Mouse (Mus musculus) kidney, adult 2 months (tissue): ENCODE measurements at regions not wholly inside any gene's neighbourhood (a gene's known extent, or its start where the extent isn't known, plus 50 kb on each side); places are given as distances from the start of the nearest gene placed in this dataset.

Experiments used
- DNase-seq: peaks from one replicate; pipeline ENCODE4 v3.0.0; 2021
- H3K27ac ChIP-seq: fragments of 200-500 bp; 2 replicates; pipeline ENCODE4 v1.5.1; 2012; ENCODE audit warnings: low read depth, low read length, control low read depth, inconsistent platforms; ENCODE audit not compliant: insufficient read depth
- H3K27me3 ChIP-seq: fragments of 200-500 bp; replicated peaks from 2 replicates; pipeline ENCODE4 v1.6.1; 2012; ENCODE audit warnings: mild to moderate bottlenecking, moderate library complexity, low read length, inconsistent platforms; ENCODE audit not compliant: control insufficient read depth, insufficient read depth
- H3K36me3 ChIP-seq: fragments of 200-500 bp; 2 replicates; pipeline ENCODE4 v1.6.1; 2012; ENCODE audit warnings: mild to moderate bottlenecking, moderate library complexity, low read length, inconsistent platforms; ENCODE audit not compliant: control insufficient read depth, insufficient read depth
- H3K4me1 ChIP-seq: fragments of 200-500 bp; 2 replicates; pipeline ENCODE4 v1.6.1; 2011; ENCODE audit warnings: low read length; ENCODE audit not compliant: control insufficient read depth, insufficient read depth
- H3K4me3 ChIP-seq: fragments of 200-500 bp; 2 replicates; pipeline ENCODE4 v1.5.1; 2011; ENCODE audit warnings: mild to moderate bottlenecking, low read depth, low read length, control low read depth; ENCODE audit not compliant: insufficient read depth
- CTCF ChIP-seq: fragments of 200-500 bp; conservative IDR thresholded peaks from 2 replicates; pipeline ENCODE4 v1.5.1; 2011; ENCODE audit warnings: low read depth, mild to moderate bottlenecking, control low read depth, low read length, moderate library complexity, mixed read lengths; ENCODE audit not compliant: insufficient read depth, insufficient read length
- POLR2A ChIP-seq: fragments of 200-500 bp; IDR thresholded peaks from one replicate; pipeline ENCODE4 v1.6.1; 2011; ENCODE audit warnings: low read depth, low read length, control low read depth
- WGBS: fragments of 180-500 bp; shearing (Covaris S2); methylation state at CpG from one replicate; pipeline ENCODE4 v1.1.7; 2018; 5-methylcytosine and 5-hydroxymethylcytosine counted together

DNA sequence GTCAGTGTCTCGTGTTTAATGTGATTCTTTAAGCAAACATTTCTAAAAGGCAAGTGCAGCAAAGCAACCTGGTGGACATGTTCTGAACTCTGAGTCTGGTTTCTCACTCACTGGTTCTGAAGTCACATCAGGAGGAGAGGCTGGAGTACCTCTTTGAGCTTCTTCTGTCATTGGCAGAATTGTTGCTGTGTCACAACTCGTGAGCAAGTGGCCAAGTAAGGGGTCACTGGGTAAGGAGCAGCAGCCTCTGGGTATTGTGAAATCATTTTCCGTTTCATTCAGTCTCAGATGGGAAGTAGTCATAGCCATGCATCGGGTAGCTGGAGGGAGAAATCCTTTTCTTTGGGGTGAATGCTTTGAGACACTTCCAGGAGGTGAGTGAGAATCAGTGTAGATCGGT is 470.0 kb downstream of the D3Ertd751e start:
- H3K36me3 ChIP-seq, result no peaks in the 10 kb centered on the region
- no peaks in the 10 kb centered on the region for H3K4me1 ChIP-seq
- no peaks in the 10 kb centered on the region for H3K27me3 ChIP-seq
- peak; percentile 3 for DNase-seq
- 72% methylated on average over 5 of the region's 5 CpGs for WGBS
- no peak for TF ChIP-seq POLR2A
- no peak for TF ChIP-seq CTCF
- H3K4me3 ChIP-seq, result no peak overlapping the region
- H3K27ac ChIP-seq, result no peak overlapping the region

DNA sequence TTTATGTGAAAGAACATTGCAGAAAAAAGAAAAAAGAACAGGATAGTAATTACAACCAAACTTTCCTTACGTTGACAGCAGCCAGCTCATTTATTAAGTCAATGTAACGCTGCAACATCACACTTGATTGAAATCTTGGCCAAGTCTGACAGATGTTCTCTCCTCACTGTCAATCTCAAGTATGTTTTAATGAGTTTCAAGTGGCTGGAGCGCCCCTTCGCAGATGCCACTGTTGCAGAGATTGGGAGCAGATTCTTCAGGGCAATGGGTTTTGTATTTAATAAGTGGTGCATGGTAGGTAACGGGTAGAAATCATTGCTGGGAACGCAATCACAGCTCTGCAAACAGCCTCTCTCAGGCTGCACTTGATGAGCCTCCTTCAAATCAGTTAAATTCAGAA is 470.8 kb downstream of the D3Ertd751e start:
- H3K36me3 ChIP-seq, result no peaks in the 10 kb centered on the region
- no peak for DNase-seq
- no peak overlapping the region for H3K4me3 ChIP-seq
- WGBS, result 86% methylated on average over 6 of the region's 6 CpGs
- H3K4me1 ChIP-seq, result no peaks in the 10 kb centered on the region
- no peak overlapping the region for H3K27ac ChIP-seq
- H3K27me3 ChIP-seq, result no peaks in the 10 kb centered on the region
- TF ChIP-seq CTCF, result no peak
- no peak for TF ChIP-seq POLR2A

DNA sequence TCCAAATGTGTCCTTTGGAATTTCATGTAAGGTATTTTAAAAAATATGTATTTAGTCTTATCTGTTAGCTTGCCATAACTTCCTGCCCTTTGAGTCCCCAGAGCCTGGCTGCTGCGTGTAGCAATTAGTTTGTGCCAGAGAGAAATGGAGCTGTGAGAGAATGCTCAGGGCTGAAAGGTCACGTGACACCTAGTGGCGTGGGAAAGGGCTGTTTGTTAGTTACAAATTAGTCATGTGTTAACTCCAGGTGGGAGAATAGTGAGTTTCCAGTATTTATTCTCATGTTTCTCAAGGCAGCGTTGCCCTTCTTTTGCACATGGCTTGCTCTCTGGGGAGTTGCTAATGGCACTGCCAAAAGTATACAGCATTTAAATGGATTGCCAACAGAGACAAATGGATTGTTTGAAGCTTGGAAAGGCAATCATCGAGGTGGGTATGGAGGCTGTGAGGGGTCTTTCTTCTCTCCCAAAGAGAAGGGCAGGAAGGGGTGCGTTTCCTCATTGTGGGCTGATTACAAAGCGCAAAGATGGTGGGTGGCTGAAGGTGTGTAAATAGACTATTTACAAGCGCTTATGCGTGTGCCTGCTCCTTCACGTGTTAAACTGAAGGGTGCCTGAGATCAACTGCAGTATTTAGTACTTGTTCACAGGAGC is 472.3 kb downstream of the D3Ertd751e start:
- TF ChIP-seq POLR2A, result no peak
- peak; percentile 27 for DNase-seq

DNA sequence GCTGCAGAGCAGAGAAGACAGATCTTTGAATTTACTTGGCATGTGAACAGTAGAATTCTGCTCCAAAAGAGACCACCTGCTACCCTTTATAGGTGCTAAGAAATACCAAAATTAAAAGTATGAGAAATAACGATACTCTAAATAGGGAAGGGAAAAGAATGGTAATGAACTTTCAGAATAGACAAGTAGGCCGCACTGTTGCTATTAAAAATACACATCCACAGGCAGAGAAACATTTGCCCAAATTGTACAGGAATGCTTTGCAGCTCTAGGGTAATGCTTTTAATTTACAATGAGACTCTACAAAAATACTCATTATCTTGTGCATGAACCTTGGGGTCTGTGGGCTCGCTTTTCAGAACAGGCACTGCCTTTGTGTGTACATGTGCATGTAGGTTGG is 476.3 kb downstream of the D3Ertd751e start:
- no peaks in the 10 kb centered on the region for H3K36me3 ChIP-seq
- no peak overlapping the region for H3K27ac ChIP-seq
- WGBS, result 89% methylated on average over 3 of the region's 3 CpGs
- no peaks in the 10 kb centered on the region for H3K27me3 ChIP-seq
- TF ChIP-seq POLR2A (no peak), CTCF (no peak)
- no peak for DNase-seq
- H3K4me3 ChIP-seq, result no peak overlapping the region
- H3K4me1 ChIP-seq, result no peaks in the 10 kb centered on the region

More for the DNA sequence above, 472.3 kb downstream of the D3Ertd751e start:
- H3K27ac ChIP-seq, result no peak overlapping the region
- H3K27me3 ChIP-seq, result no peaks in the 10 kb centered on the region
- H3K36me3 ChIP-seq, result no peaks in the 10 kb centered on the region
- no peak overlapping the region for H3K4me3 ChIP-seq
- no peaks in the 10 kb centered on the region for H3K4me1 ChIP-seq
- WGBS, result 15% methylated on average over 10 of the region's 10 CpGs

DNA sequence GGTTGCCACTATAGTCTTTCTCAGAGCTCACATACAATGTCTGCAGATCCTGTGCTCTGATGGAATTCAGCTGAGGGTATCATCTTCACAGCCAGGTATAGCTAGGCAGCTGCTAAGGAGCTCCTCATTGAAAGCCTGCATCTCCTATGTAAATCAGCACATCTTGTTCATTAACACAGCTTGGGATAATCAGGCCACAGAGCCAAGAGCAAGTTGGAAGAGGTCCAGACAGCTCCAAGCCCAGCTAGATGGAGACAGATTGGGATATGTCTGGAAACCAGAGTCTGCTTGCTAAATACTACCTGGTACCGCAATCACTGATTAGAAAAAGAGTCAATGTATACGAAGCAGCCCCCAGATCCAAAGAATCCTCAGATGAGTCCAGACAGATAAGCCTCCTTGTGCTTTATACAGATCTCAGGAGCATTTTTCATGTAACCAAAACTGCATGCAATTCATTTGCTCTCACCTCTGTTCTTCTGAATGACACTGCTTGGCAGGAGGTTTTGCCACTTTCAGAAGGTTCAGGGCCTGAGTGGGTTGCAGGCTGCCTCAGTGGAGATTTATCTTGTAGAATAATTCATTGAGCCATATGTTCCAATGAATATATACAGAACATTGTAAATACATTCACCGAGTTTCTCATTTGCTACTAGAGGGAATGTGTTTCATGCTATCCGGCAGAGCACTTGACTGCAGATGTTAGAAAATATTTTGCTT is 485.4 kb downstream of the D3Ertd751e start:
- Histone ChIP-seq H3K36me3 (no peaks in the 10 kb centered on the region), H3K27ac (no peak overlapping the region), H3K4me1 (no peaks in the 10 kb centered on the region), H3K27me3 (no peaks in the 10 kb centered on the region), H3K4me3 (no peak overlapping the region)
- no peak for DNase-seq
- TF ChIP-seq POLR2A, result no peak
- TF ChIP-seq CTCF, result no peak
- WGBS, result 90% methylated on average over 4 of the region's 4 CpGs

DNA sequence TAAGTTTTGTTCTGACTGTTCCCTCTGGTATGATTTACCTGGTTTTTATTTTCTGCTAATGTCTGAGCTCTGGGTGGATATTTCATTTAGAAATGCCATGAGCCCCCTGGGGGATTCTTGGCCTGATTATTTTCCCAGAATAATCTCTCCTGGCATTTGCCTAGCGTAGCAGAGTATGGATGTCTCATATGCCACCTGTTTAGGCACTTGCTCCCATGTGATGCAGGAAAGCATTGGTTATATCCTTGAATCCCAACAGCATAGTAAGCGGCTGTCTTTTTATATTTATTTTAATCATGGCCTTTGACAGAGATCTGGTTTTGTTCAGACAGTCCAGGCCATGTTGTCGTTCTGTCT is 486.0 kb downstream of the D3Ertd751e start:
- WGBS, result 86% methylated on average over 3 of the region's 3 CpGs
- no peak overlapping the region for H3K27ac ChIP-seq
- no peaks in the 10 kb centered on the region for H3K27me3 ChIP-seq
- no peaks in the 10 kb centered on the region for H3K4me1 ChIP-seq
- TF ChIP-seq POLR2A (no peak), CTCF (no peak)
- DNase-seq, result no peak
- no peak overlapping the region for H3K4me3 ChIP-seq
- no peaks in the 10 kb centered on the region for H3K36me3 ChIP-seq

DNA sequence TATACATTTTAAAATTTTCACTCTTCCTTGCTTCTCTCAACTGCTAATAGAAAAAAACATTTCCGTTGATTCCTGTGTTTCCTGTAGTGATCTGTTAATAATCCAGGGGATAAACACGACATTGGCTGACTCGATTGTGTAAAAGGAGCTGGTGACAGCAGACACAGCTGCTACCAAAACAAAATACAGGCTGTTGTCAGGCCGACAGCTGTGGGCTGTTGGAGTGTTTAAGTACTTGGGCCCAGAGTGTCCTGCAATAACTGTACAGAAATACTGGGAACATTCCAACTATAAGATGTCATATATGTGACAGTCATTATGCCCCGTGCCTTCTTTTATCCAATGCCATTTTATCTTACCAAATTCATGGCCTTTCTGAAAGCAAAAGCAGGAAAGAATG is 489.9 kb downstream of the D3Ertd751e start:
- H3K4me3 ChIP-seq, result no peak overlapping the region
- no peaks in the 10 kb centered on the region for H3K4me1 ChIP-seq
- WGBS, result 81% methylated on average over 5 of the region's 5 CpGs
- no peaks in the 10 kb centered on the region for H3K36me3 ChIP-seq
- no peak overlapping the region for H3K27ac ChIP-seq
- DNase-seq, result no peak
- no peaks in the 10 kb centered on the region for H3K27me3 ChIP-seq
- TF ChIP-seq CTCF, result no peak
- TF ChIP-seq POLR2A, result no peak
